Mouse (Mus musculus) embryonic fibroblast, embryonic 13.5 days (primary cell): ENCODE measurements around the gene Tnni1.
A peak's percentile ranks its signal among the peaks of the same experiment; 100 is the strongest.

ENCODE experiments used
- CTCF ChIP-seq: IDR thresholded peaks from 2 replicates; pipeline ENCODE4 v1.5.1; 2011; ENCODE audit warnings: mild to moderate bottlenecking, control low read depth, low read length, moderate library complexity, borderline replicate concordance; ENCODE audit not compliant: insufficient read depth
- POLR2A ChIP-seq: IDR thresholded peaks from 2 replicates; pipeline ENCODE4 v1.6.1; 2011; ENCODE audit warnings: low read depth, mild to moderate bottlenecking, control low read depth, low read length, moderate library complexity

- TF ChIP-seq POLR2A (0 out of 2 replicates have a peak, but pooled peaks have one; percentile 17), CTCF (no peak)
These were observed 10.8 kb upstream of the Tnni1 start for GRCm38 (mm10) chr1:135768400-135768799.
